Comparison of ENCODE assay signal across 14 mouse cellular contexts in the genomic region with DNA sequence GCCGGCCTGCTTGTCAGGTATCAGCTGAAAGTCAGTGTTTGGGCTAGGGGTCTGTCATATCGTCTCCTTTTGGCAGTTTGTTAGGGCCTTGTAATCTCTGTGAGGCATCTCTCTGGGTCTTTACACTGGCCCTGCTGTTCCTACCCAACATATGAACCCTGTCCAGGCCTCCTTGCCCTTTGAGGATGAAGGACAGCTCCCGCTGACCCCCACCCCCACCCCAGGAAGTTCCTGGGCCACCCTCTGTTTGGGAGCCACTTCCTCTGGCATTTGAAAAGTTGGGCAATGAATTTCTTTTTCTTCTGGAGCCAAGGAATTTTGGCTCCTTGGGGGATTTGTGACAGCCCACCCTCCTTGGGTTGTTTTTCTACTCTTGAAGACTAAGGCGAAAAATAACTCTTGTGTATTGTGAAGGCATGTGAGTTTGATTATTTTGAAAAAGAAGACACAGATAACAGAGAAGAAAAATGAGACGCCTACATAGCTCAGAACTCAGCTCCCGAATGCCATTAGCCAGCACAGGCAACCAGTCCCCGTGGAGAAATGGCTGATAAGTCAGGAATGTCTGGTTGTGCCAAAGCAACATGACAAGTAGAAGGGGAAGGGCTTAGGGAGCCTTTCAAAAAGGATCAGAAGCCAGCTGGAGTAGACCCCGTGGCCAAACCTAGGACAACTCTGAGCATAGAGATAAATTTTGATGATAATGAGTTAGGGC.
DNase-seq lines count a peak whose midpoint lies in the region; ATAC-seq and TF ChIP-seq lines count a peak whose summit lies in the region.
"Had no signal": no experiment of that assay in that cellular context is flagged by ENCODE, and none has a peak within 500 bp of the region (broad histone marks: within the 10 kb centered on the region; RNA-seq: fewer than 3 reads in every experiment).

No protein-coding gene starts in this region.

- H3K4me2 ChIP-seq in kidney, postnatal 0 days (ENCODE audit: low read length) = no peak overlapping the region
- no peak overlapping the region for H3K4me2 ChIP-seq in kidney, embryonic 15.5 days
- peak overlapping the region; percentile 38 for H3K4me2 ChIP-seq in heart, embryonic 14.5 days (ENCODE audit: low read length)
- H3K4me2 ChIP-seq: embryonic facial prominence, embryonic 13.5 days; forebrain, embryonic 15.5 days; liver, embryonic 13.5 days had no signal

- no peaks in the 10 kb centered on the region for H3K27me3 ChIP-seq in kidney, postnatal 0 days (ENCODE audit: insufficient read depth, low read length)
- H3K27me3 ChIP-seq in kidney, embryonic 15.5 days = no peaks in the 10 kb centered on the region
- H3K27me3 ChIP-seq in heart, embryonic 14.5 days (ENCODE audit: control insufficient read depth, insufficient read depth, low read length) = no peaks in the 10 kb centered on the region
- H3K27me3 ChIP-seq: embryonic facial prominence, embryonic 13.5 days; forebrain, embryonic 15.5 days; liver, embryonic 13.5 days had no signal

- peak; percentile 62 for DNase-seq in kidney, postnatal 0 days (ENCODE audit: low spot score)
- DNase-seq in heart, adult 8-10 months (ENCODE audit: low spot score) = peak; percentile 21
- DNase-seq in lung, postnatal 10 days = peak; percentile 50
- no peak for DNase-seq in layer of hippocampus, postnatal 36 days
- no peak for DNase-seq in right cerebral cortex, postnatal 4 days
- DNase-seq: cerebellum, postnatal 25 days; gastrocnemius, postnatal 10 days; liver, embryonic 13.5 days; retina, postnatal 1 day had no signal

- no peak overlapping the region for H3K4me3 ChIP-seq in kidney, postnatal 0 days (replicated peaks; ENCODE audit: low read depth, low read length)
- no peak overlapping the region for H3K4me3 ChIP-seq in kidney, embryonic 15.5 days (replicated peaks)
- H3K4me3 ChIP-seq in heart, embryonic 14.5 days (ENCODE audit: control insufficient read depth in 1 of 2, insufficient read depth in 1 of 2, low read depth in 1 of 2, low read length in 2 of 2) = no peak overlapping the region
- H3K4me3 ChIP-seq: embryonic facial prominence, embryonic 13.5 days; forebrain, embryonic 15.5 days; liver, embryonic 13.5 days had no signal

- no peak for TF ChIP-seq CTCF in kidney, postnatal 0 days (IDR thresholded peaks at IDR 0.05; ENCODE audit: low read depth)

- no peak for ATAC-seq in kidney, postnatal 0 days (replicated peaks; ENCODE audit: low FRiP score, low read depth)
- no peak for ATAC-seq in kidney, embryonic 15.5 days (replicated peaks; ENCODE audit: low FRiP score)
- ATAC-seq in heart, embryonic 14.5 days (ENCODE audit: insufficient number of reproducible peaks, insufficient read depth, low FRiP score, low read depth) = peak; percentile 67; the same call in 1 of the 2 replicates
- ATAC-seq: forebrain, embryonic 15.5 days; inflammation-experienced regulatory T-cells, adult 6 months had no signal

- no peak overlapping the region for H3K27ac ChIP-seq in kidney, postnatal 0 days
- no peak overlapping the region for H3K27ac ChIP-seq in kidney, embryonic 15.5 days
- peak overlapping the region; percentile 65 to 94 for H3K27ac ChIP-seq in heart, embryonic 14.5 days (replicated peaks in 1 of 2; ENCODE audit: control insufficient read depth in 1 of 2, insufficient read depth in 1 of 2, low read depth in 2 of 2, low read length in 2 of 2)
- H3K27ac ChIP-seq: embryonic facial prominence, embryonic 13.5 days; forebrain, embryonic 15.5 days; liver, embryonic 13.5 days had no signal

- no peaks in the 10 kb centered on the region for H3K9me3 ChIP-seq in kidney, postnatal 0 days (replicated peaks; ENCODE audit: low read length)
- H3K9me3 ChIP-seq in kidney, embryonic 15.5 days (replicated peaks) = peaks cover 7% of the 10 kb centered on the region
- peaks cover 8% of the 10 kb centered on the region for H3K9me3 ChIP-seq in heart, embryonic 14.5 days (ENCODE audit: control insufficient read depth, low read length)
- H3K9me3 ChIP-seq: forebrain, embryonic 15.5 days; liver, embryonic 13.5 days had no signal

- H3K9ac ChIP-seq in kidney, postnatal 0 days (ENCODE audit: low read depth, low read length) = no peak overlapping the region
- H3K9ac ChIP-seq in kidney, embryonic 15.5 days = no peak overlapping the region
- H3K9ac ChIP-seq in heart, embryonic 14.5 days (ENCODE audit: low read length) = peak overlapping the region; percentile 3; the same call in 1 of the 2 replicates
- H3K9ac ChIP-seq: embryonic facial prominence, embryonic 13.5 days; forebrain, embryonic 15.5 days; liver, embryonic 13.5 days had no signal

- H3K4me1 ChIP-seq in kidney, postnatal 0 days (replicated peaks; ENCODE audit: insufficient read depth, low read length) = no peaks in the 10 kb centered on the region
- H3K4me1 ChIP-seq in kidney, embryonic 15.5 days = peaks cover 5% of the 10 kb centered on the region; the same call in 1 of the 2 replicates
- peaks cover 19 to 23% of the 10 kb centered on the region in 2 experiments for H3K4me1 ChIP-seq in heart, embryonic 14.5 days (ENCODE audit: control insufficient read depth in 2 of 2, insufficient read depth in 2 of 2, low read length in 2 of 2)
- H3K4me1 ChIP-seq: forebrain, embryonic 15.5 days; liver, embryonic 13.5 days had no signal

- 60% methylated on average over 8 of the region's 8 CpGs for WGBS in kidney, postnatal 0 days
- 56% methylated on average over 8 of the region's 8 CpGs for WGBS in kidney, embryonic 15.5 days
- 11% methylated on average over 8 of the region's 8 CpGs for WGBS in heart, embryonic 14.5 days

- no peaks in the 10 kb centered on the region for H3K36me3 ChIP-seq in kidney, postnatal 0 days (ENCODE audit: insufficient read depth, low read length)
- H3K36me3 ChIP-seq in kidney, embryonic 15.5 days = no peaks in the 10 kb centered on the region
- no peaks in the 10 kb centered on the region for H3K36me3 ChIP-seq in heart, embryonic 14.5 days (ENCODE audit: control insufficient read depth, insufficient read depth, low read length)
- H3K36me3 ChIP-seq: embryonic facial prominence, embryonic 13.5 days; forebrain, embryonic 15.5 days; liver, embryonic 13.5 days had no signal

Comparison
In these comparisons a context has a peak if more than half of its experiments do, and no peak if none do; other contexts are left out.
1. DNase-seq: peak in kidney, postnatal 0 days (single experiment), heart, adult 8-10 months (single experiment) and lung, postnatal 10 days (single experiment); none in layer of hippocampus, postnatal 36 days (0 of 2) and right cerebral cortex, postnatal 4 days (single experiment).
2. H3K27ac ChIP-seq: peak in heart, embryonic 14.5 days (2 of 2); none in kidney, postnatal 0 days (single experiment) and kidney, embryonic 15.5 days (single experiment).